Mouse (Mus musculus): Measurements from ENCODE around the gene B3gat1.

DNA sequence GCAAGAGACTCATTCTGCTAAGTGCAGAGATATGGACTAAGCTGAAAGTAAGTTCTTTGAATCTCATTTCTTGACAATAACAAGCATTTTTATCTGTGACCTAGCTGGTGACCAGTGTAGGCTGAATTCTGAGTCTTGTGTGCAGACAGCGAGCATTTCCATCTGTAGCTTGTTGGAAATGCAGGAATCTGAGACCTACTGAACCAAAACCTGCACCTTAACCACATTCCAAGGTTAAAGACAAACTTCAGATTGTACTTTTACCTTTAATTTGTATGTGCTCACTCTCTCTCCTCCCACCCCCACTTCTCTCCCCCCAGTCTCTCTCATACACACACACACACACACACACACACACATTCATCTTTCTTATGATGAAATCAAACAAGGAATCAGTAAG is 65.2 kb downstream of the B3gat1 start:
- no peak for TF ChIP-seq CTCF (IDR thresholded peaks at IDR 0.05; ENCODE audit: low read depth)
- no peak for TF ChIP-seq EP300 (IDR thresholded peaks at IDR 0.05; ENCODE audit: low read depth)

Data from liver, embryonic 14.5 days (tissue).